Mouse (Mus musculus): ENCODE measurements at regions not wholly inside any gene's neighbourhood (a gene's known extent, or its start where the extent isn't known, plus 50 kb on each side); places are given as distances from the start of the nearest gene placed in this dataset.
A peak's percentile ranks its signal among the peaks of the same experiment; 100 is the strongest.

- H3K4me3 ChIP-seq (ENCODE audit: control insufficient read depth in 1 of 2, insufficient read depth in 1 of 2, low read depth in 2 of 2, low read length in 2 of 2): peak overlapping the region; percentile 58 to 71
- peak; percentile 92 for DNase-seq (ENCODE audit: low read depth, low spot score)
- H3K36me3 ChIP-seq (ENCODE audit: control insufficient read depth in 1 of 2, insufficient read depth in 2 of 2, low read length in 2 of 2): peaks cover 0 to 12% of the 10 kb centered on the region in 2 experiments; a peak in 2 of 4 replicates
- no peaks in the 10 kb centered on the region for H3K27me3 ChIP-seq (ENCODE audit: control insufficient read depth in 1 of 2, insufficient read depth in 2 of 2, low read length in 2 of 2)
- peak overlapping the region; percentile 98 for H3K27ac ChIP-seq (ENCODE audit: control insufficient read depth, low read depth, low read length)
- peak overlapping the region; percentile 75 for H3K9ac ChIP-seq (ENCODE audit: control insufficient read depth, low read depth, low read length, poor library complexity, severe bottlenecking)
- no peaks in the 10 kb centered on the region for H3K9me3 ChIP-seq (replicated peaks; ENCODE audit: insufficient read depth, low read length)
- peaks cover 6% of the 10 kb centered on the region for H3K79me2 ChIP-seq (ENCODE audit: control insufficient read depth, insufficient read depth, low read length, poor library complexity)
- H3K4me1 ChIP-seq (ENCODE audit: control insufficient read depth in 1 of 2, insufficient read depth in 2 of 2, low read length in 2 of 2): peaks cover 8 to 19% of the 10 kb centered on the region in 2 experiments
- TF ChIP-seq ZC3H11A (IDR thresholded peaks at IDR 0.05; ENCODE audit: low read depth, low read length): peak; percentile 14; the same call in 1 of the 2 replicates
- TF ChIP-seq GATA1 (IDR thresholded peaks at IDR 0.05; ENCODE audit: low read depth, low read length): peak; percentile 99
- TF ChIP-seq RCOR1 (IDR thresholded peaks at IDR 0.05; ENCODE audit: low read depth, low read length): peak; percentile 86
- peak; percentile 98 to 100 for TF ChIP-seq EP300 (IDR thresholded peaks at IDR 0.05; ENCODE audit: low read depth in 1 of 2, low read length in 2 of 2)
- peak; percentile 87 for TF ChIP-seq BHLHE40 (IDR thresholded peaks at IDR 0.05; ENCODE audit: borderline replicate concordance, low read depth, low read length)
- TF ChIP-seq TCF12 (IDR thresholded peaks at IDR 0.05; ENCODE audit: low read depth, low read length): peak; percentile 99
- TF ChIP-seq POLR2AphosphoS2 (IDR thresholded peaks at IDR 0.05; ENCODE audit: low read length): peak; percentile 78
- TF ChIP-seq ZMIZ1 (IDR thresholded peaks at IDR 0.05; ENCODE audit: low read depth, low read length): no peak
- TF ChIP-seq ZNF384 (IDR thresholded peaks at IDR 0.05; ENCODE audit: low read depth, low read length): 0 out of 2 replicates have a peak, but pooled peaks have one; percentile 27
- TF ChIP-seq POLR2A (IDR thresholded peaks at IDR 0.05; ENCODE audit: control insufficient read depth in 1 of 2, insufficient read depth in 1 of 2, low read depth in 1 of 2, low read length in 2 of 2, poor library complexity in 1 of 2): peak in 1 of 2 experiments; percentile 43; a peak in 1 of 4 replicates
- TF ChIP-seq ELF1 (IDR thresholded peaks at IDR 0.05; ENCODE audit: low read depth, low read length): peak; percentile 49; the same call in 1 of the 2 replicates
- peak; percentile 75; the same call in 1 of the 2 replicates for TF ChIP-seq GABPA (IDR thresholded peaks at IDR 0.05; ENCODE audit: low read depth, low read length)
- peak; percentile 45; the same call in 1 of the 2 replicates for TF ChIP-seq MXI1 (IDR thresholded peaks at IDR 0.05; ENCODE audit: low read depth, low read length)
- no peak for TF ChIP-seq RAD21 (IDR thresholded peaks at IDR 0.05; ENCODE audit: low read depth, low read length)
- TF ChIP-seq POLR2AphosphoS5 (IDR thresholded peaks at IDR 0.05; ENCODE audit: borderline replicate concordance, low read depth, low read length): no peak
- TF ChIP-seq ZKSCAN1 (IDR thresholded peaks at IDR 0.05; ENCODE audit: low read depth, low read length): no peak
- TF ChIP-seq E2F4 (IDR thresholded peaks at IDR 0.05; ENCODE audit: borderline replicate concordance, low read depth, low read length): no peak
- TF ChIP-seq JUND (IDR thresholded peaks at IDR 0.05; ENCODE audit: low read depth, low read length): no peak
- peak; percentile 55; the same call in 1 of the 2 replicates for TF ChIP-seq MAFK (IDR thresholded peaks at IDR 0.05; ENCODE audit: borderline replicate concordance, low read depth, low read length)
- TF ChIP-seq TBP (IDR thresholded peaks at IDR 0.05; ENCODE audit: low read depth, low read length): peak; percentile 73; the same call in 1 of the 2 replicates
- TF ChIP-seq MEF2A (IDR thresholded peaks at IDR 0.05; ENCODE audit: extremely low read depth, insufficient replicate concordance, low read depth, low read length, poor library complexity, severe bottlenecking): peak; percentile 47; the same call in 1 of the 2 replicates
- TF ChIP-seq MYB (IDR thresholded peaks at IDR 0.05; ENCODE audit: low read depth, low read length): peak; percentile 95
- TF ChIP-seq USF1 (IDR thresholded peaks at IDR 0.05; ENCODE audit: low read depth, low read length): no peak
- no peak for TF ChIP-seq CTCF (IDR thresholded peaks at IDR 0.05 in 2 of 3, conservative IDR thresholded peaks at IDR 0.05 in 1 of 3; ENCODE audit: control insufficient read depth in 1 of 3, insufficient read depth in 1 of 3, low read depth in 2 of 3, low read length in 3 of 3, poor library complexity in 1 of 3, severe bottlenecking in 1 of 3)
- TF ChIP-seq ETS1 (IDR thresholded peaks at IDR 0.05; ENCODE audit: low read depth, low read length): peak; percentile 98
- no peak for TF ChIP-seq NRF1 (IDR thresholded peaks at IDR 0.05; ENCODE audit: insufficient read depth, low read depth, low read length, poor library complexity, severe bottlenecking)
- TF ChIP-seq USF2 (IDR thresholded peaks at IDR 0.05; ENCODE audit: borderline replicate concordance in 1 of 2, insufficient read depth in 1 of 2, low read depth in 1 of 2, low read length in 2 of 2): no peak
- TF ChIP-seq MAX (IDR thresholded peaks at IDR 0.05; ENCODE audit: low read length): peak; percentile 26; the same call in 1 of the 2 replicates
- peak; percentile 85 for TF ChIP-seq SIN3A (IDR thresholded peaks at IDR 0.05; ENCODE audit: low read length)
- TF ChIP-seq SMC3 (IDR thresholded peaks at IDR 0.05; ENCODE audit: low read depth, low read length): no peak
- peak; percentile 67; the same call in 1 of the 2 replicates for TF ChIP-seq CHD2 (IDR thresholded peaks at IDR 0.05; ENCODE audit: low read length)
- peak; percentile 93 for TF ChIP-seq TAL1 (IDR thresholded peaks at IDR 0.05; ENCODE audit: low read length)
- TF ChIP-seq KAT2A (conservative IDR thresholded peaks at IDR 0.05; ENCODE audit: low read depth, low read length): 0 out of 2 replicates have a peak, but pooled peaks have one; percentile 46
- peak; percentile 80 for TF ChIP-seq MYC (IDR thresholded peaks at IDR 0.05; ENCODE audit: low read depth, low read length)
- TF ChIP-seq NELFE (IDR thresholded peaks at IDR 0.05; ENCODE audit: low read depth, low read length): peak; percentile 49; the same call in 1 of the 2 replicates
- TF ChIP-seq HCFC1 (IDR thresholded peaks at IDR 0.05; ENCODE audit: low read depth, low read length): peak; percentile 55
- no peak for TF ChIP-seq CHD1 (IDR thresholded peaks at IDR 0.05; ENCODE audit: low read depth, low read length)
These were observed 53.8 kb upstream of the Phc1 start for GRCm38 (mm10) chr6:122394160-122394559.
